Mouse (Mus musculus): ENCODE results near the gene 0610030E20Rik.

0610030E20Rik gene

GRCm38 (mm10) chr6:72346261-72346660, 856 bp upstream of the 0610030E20Rik start:
- no peak for DNase-seq (ENCODE audit: extremely low read depth, insufficient read length, low spot score)

- no peak for DNase-seq (ENCODE audit: extremely low read depth, insufficient read length, low spot score)
Observed at GRCm38 (mm10) chr6:72348411-72348810, 1.3 kb downstream of the 0610030E20Rik start.

GRCm38 (mm10) chr6:72350214-72350613, 3.1 kb downstream of the 0610030E20Rik start:
- DNase-seq (ENCODE audit: extremely low read depth, insufficient read length, low spot score) = no peak

- no peak for DNase-seq (ENCODE audit: extremely low read depth, insufficient read length, low spot score)
Observed at GRCm38 (mm10) chr6:72352636-72353405, 5.7 kb downstream of the 0610030E20Rik start.

GRCm38 (mm10) chr6:72354025-72354424, 6.9 kb downstream of the 0610030E20Rik start:
- no peak for DNase-seq (ENCODE audit: extremely low read depth, insufficient read length, low spot score)

GRCm38 (mm10) chr6:72355066-72355911, 8.2 kb downstream of the 0610030E20Rik start, which contains the start of gene Tmem150a:
TSS of gene Tmem150a (plus strand) at chr6:72355447.
- DNase-seq (ENCODE audit: extremely low read depth, insufficient read length, low spot score) = peak; percentile 85

- no peak for DNase-seq (ENCODE audit: extremely low read depth, insufficient read length, low spot score)
Observed at GRCm38 (mm10) chr6:72356001-72356532, 8.9 kb downstream of the 0610030E20Rik start.

- no peak for DNase-seq (ENCODE audit: extremely low read depth, insufficient read length, low spot score)
Observed at GRCm38 (mm10) chr6:72357164-72358079, 10.3 kb downstream of the 0610030E20Rik start.

GRCm38 (mm10) chr6:72358086-72358764, 11.1 kb downstream of the 0610030E20Rik start:
- no peak for DNase-seq (ENCODE audit: extremely low read depth, insufficient read length, low spot score)

- no peak for DNase-seq (ENCODE audit: extremely low read depth, insufficient read length, low spot score)
Observed at GRCm38 (mm10) chr6:72359343-72359742, 12.2 kb downstream of the 0610030E20Rik start.

- no peak for DNase-seq (ENCODE audit: extremely low read depth, insufficient read length, low spot score)
Observed at GRCm38 (mm10) chr6:72359891-72360598, 12.9 kb downstream of the 0610030E20Rik start.

GRCm38 (mm10) chr6:72360599-72360935, 13.4 kb downstream of the 0610030E20Rik start:
- no peak for DNase-seq (ENCODE audit: extremely low read depth, insufficient read length, low spot score)

- DNase-seq (ENCODE audit: extremely low read depth, insufficient read length, low spot score) = no peak
Observed at GRCm38 (mm10) chr6:72361121-72361551, 14.0 kb downstream of the 0610030E20Rik start.

- peak; percentile 86 for DNase-seq (ENCODE audit: extremely low read depth, insufficient read length, low spot score)
Observed at GRCm38 (mm10) chr6:72362132-72363028, 15.3 kb downstream of the 0610030E20Rik start.

GRCm38 (mm10) chr6:72364009-72364408, 16.9 kb downstream of the 0610030E20Rik start:
- DNase-seq (ENCODE audit: extremely low read depth, insufficient read length, low spot score) = no peak

- no peak for DNase-seq (ENCODE audit: extremely low read depth, insufficient read length, low spot score)
Observed at GRCm38 (mm10) chr6:72364985-72365384, 17.9 kb downstream of the 0610030E20Rik start.

GRCm38 (mm10) chr6:72366304-72366703, 19.2 kb downstream of the 0610030E20Rik start:
- DNase-seq (ENCODE audit: extremely low read depth, insufficient read length, low spot score) = no peak

GRCm38 (mm10) chr6:72366844-72367443, 19.8 kb downstream of the 0610030E20Rik start, which contains the start of gene Rnf181:
TSS of gene Rnf181 (minus strand) at chr6:72366956.
- no peak for DNase-seq (ENCODE audit: extremely low read depth, insufficient read length, low spot score)
